Mouse (Mus musculus) myocyte (in vitro differentiated cells): ENCODE data around the gene Tubg2.

Experiments used
- MYOD1 ChIP-seq, 3 experiments: IDR thresholded peaks; one replicate each; pipeline ENCODE4 v1.6.1; 2011; ENCODE audit warnings: control low read depth in 2 of 3, low read depth in 2 of 3, mild to moderate bottlenecking in 2 of 3, moderate library complexity in 1 of 3; ENCODE audit not compliant: insufficient read length in 2 of 3, control insufficient read depth in 1 of 3
- POLR2A ChIP-seq: IDR thresholded peaks from one replicate; pipeline ENCODE4 v1.6.1; 2011; ENCODE audit warnings: low read depth, mild to moderate bottlenecking, control low read depth, moderate library complexity; ENCODE audit not compliant: insufficient read length
- POLR2AphosphoS2 ChIP-seq: IDR thresholded peaks from one replicate; pipeline ENCODE4 v1.6.1; 2011; ENCODE audit warnings: low read depth, control low read depth; ENCODE audit not compliant: insufficient read length

GRCm38 (mm10) chr11:101180261-101180660 is 24.6 kb downstream of the Tubg2 start:
- no peak for TF ChIP-seq MYOD1 (IDR thresholded peaks at IDR 0.05; ENCODE audit: control insufficient read depth in 1 of 3, insufficient read length in 2 of 3, low read depth in 2 of 3)
- TF ChIP-seq POLR2AphosphoS2, result no peak
- no peak for TF ChIP-seq POLR2A
